Mouse (Mus musculus) spleen, adult 12 weeks (tissue): Measurements from ENCODE around the gene Fam25c.
A peak's percentile ranks its signal among the peaks of the same experiment; 100 is the strongest.
"Not testable (repeated sequence)": the region's sequence is repeated elsewhere in the genome, so short reads cannot be mapped to it uniquely, and the experiment has no call there.

Experiments used
- DNase-seq: peaks from one replicate; pipeline ENCODE4 v3.0.0; 2022; ENCODE audit warnings: low spot score

The Fam25c gene

GRCm38 (mm10) chr14:34355301-34355700 lies at the start of gene Fam25c:
Fam25c (minus strand) TSS chr14:34355433.
- no peak for DNase-seq

GRCm38 (mm10) chr14:34403424-34403823 lies 48.2 kb upstream of the Fam25c start:
- DNase-seq, result no peak

GRCm38 (mm10) chr14:34402871-34403270 lies 47.6 kb upstream of the Fam25c start:
- DNase-seq, result no peak

- DNase-seq, result peak; percentile 45
Observed at GRCm38 (mm10) chr14:34401135-34401534, 45.9 kb upstream of the Fam25c start.

GRCm38 (mm10) chr14:34400021-34400420 lies 44.8 kb upstream of the Fam25c start:
- no peak for DNase-seq

GRCm38 (mm10) chr14:34399301-34399700 lies 44.1 kb upstream of the Fam25c start:
- DNase-seq, result no peak

- DNase-seq, result no peak
Observed at GRCm38 (mm10) chr14:34398901-34399300, 43.7 kb upstream of the Fam25c start.

- DNase-seq, result no peak
Observed at GRCm38 (mm10) chr14:34397871-34398270, 42.6 kb upstream of the Fam25c start.

- DNase-seq, result no peak
Observed at GRCm38 (mm10) chr14:34393295-34393694, 38.1 kb upstream of the Fam25c start.

GRCm38 (mm10) chr14:34382921-34383704 lies 27.9 kb upstream of the Fam25c start:
- no peak for DNase-seq

- no peak for DNase-seq
Observed at GRCm38 (mm10) chr14:34378560-34379331, 23.5 kb upstream of the Fam25c start.

- DNase-seq, result no peak
Observed at GRCm38 (mm10) chr14:34377121-34377520, 21.9 kb upstream of the Fam25c start.

GRCm38 (mm10) chr14:34375941-34376340 lies 20.7 kb upstream of the Fam25c start:
- no peak for DNase-seq

- no peak for DNase-seq
Observed at GRCm38 (mm10) chr14:34375415-34375904, 20.2 kb upstream of the Fam25c start, which contains the start of gene Mmrn2. Mmrn2 (plus strand) TSS chr14:34375465.

- DNase-seq, result no peak
Observed at GRCm38 (mm10) chr14:34374577-34374976, 19.3 kb upstream of the Fam25c start, which contains the start of gene Sncg. Sncg (minus strand) TSS chr14:34374789.

- DNase-seq, result no peak
Observed at GRCm38 (mm10) chr14:34373581-34373980, 18.3 kb upstream of the Fam25c start.

GRCm38 (mm10) chr14:34372646-34373045 lies 17.4 kb upstream of the Fam25c start:
- no peak for DNase-seq

- DNase-seq, result no peak
Observed at GRCm38 (mm10) chr14:34371763-34372162, 16.5 kb upstream of the Fam25c start.

- DNase-seq, result no peak
Observed at GRCm38 (mm10) chr14:34370921-34371320, 15.7 kb upstream of the Fam25c start.

GRCm38 (mm10) chr14:34370203-34370602 lies 15.0 kb upstream of the Fam25c start:
- DNase-seq, result no peak

GRCm38 (mm10) chr14:34365147-34365507 lies 9.9 kb upstream of the Fam25c start:
- no peak for DNase-seq

- DNase-seq, result not testable (repeated sequence)
Observed at GRCm38 (mm10) chr14:34364254-34365146, 9.3 kb upstream of the Fam25c start.
